ENCODE assay signal across 8 mouse cellular contexts in the genomic region with DNA sequence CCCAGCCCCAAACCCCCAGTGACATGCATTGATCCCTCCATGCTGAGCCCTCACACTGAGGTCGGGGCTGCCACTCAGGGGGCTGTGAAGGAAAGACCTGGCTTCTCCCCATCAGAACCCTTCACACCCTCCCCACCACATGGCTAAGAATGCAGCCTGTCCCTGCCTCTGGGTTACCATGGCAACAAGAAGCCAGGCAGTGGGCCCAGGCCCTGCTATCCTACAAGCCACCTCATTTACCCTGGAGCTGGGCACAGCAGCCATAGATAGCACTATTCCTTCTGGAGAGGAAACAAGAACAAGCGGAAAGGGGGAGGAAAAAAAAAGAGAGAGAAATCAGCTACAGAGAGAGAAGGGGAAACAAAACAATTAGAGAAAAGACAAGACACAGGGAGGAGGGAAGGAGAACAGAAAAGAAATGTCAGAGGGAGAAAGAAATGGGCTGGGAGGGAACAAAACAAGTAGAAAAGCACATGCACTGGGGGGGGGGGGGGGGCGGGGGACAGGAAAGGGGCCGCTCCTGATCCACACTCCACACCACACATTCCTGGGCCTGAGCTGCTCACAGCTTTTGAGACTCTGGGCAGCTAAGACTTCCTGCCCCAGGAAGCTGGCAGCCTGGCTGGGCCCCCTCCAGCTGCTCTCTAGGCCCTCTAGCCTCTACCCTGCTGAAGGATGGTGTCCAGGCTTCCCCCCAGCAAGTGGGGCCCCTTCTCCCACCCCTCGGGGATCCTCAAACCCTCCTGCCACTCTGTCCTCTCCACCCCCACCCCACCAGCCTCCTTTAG. TPM values are rescaled to one million over a fixed set of nuclear protein-coding genes. Genes with fewer than 3 reads are reported as not detected.
DNase-seq lines count a peak whose midpoint lies in the region; ATAC-seq and TF ChIP-seq lines count a peak whose summit lies in the region.

No protein-coding gene starts in this region.

- no peak for TF ChIP-seq EP300 in heart, postnatal 0 days (IDR thresholded peaks at IDR 0.05; ENCODE audit: low read depth)

- no peaks in the 10 kb centered on the region for H3K9me3 ChIP-seq in embryonic facial prominence, embryonic 11.5 days (replicated peaks; ENCODE audit: control insufficient read depth, low read length)
- H3K9me3 ChIP-seq in heart, postnatal 0 days (replicated peaks; ENCODE audit: control insufficient read depth, low read length): no peaks in the 10 kb centered on the region

- H3K4me2 ChIP-seq in embryonic facial prominence, embryonic 11.5 days (ENCODE audit: low read depth, low read length): no peak overlapping the region
- no peak overlapping the region for H3K4me2 ChIP-seq in heart, postnatal 0 days (ENCODE audit: low read depth, low read length)

- H3K27ac ChIP-seq in embryonic facial prominence, embryonic 11.5 days (replicated peaks; ENCODE audit: low read depth, low read length): peak overlapping the region; percentile 74
- peak overlapping the region; percentile 62 for H3K27ac ChIP-seq in heart, postnatal 0 days (ENCODE audit: low read depth)

- peak; percentile 43 for DNase-seq in ovary, adult 18-20 months (ENCODE audit: low spot score)
- DNase-seq in ovary, postnatal 10 days (ENCODE audit: low spot score): no peak
- DNase-seq in embryonic facial prominence, embryonic 11.5 days (ENCODE audit: low spot score): peak; percentile 80
- peak; percentile 69 for DNase-seq in heart, postnatal 0 days (ENCODE audit: low spot score)
- peak; percentile 37 to 41 for DNase-seq in layer of hippocampus, postnatal 25 days (ENCODE audit: extremely low spot score in 1 of 2, low spot score in 1 of 2)
- DNase-seq in lung, postnatal 36 days: peak; percentile 38
- peak; percentile 70 for DNase-seq in right cerebral cortex, postnatal 4 days
- DNase-seq in thymus, postnatal 25 days: no peak

- ATAC-seq in embryonic facial prominence, embryonic 11.5 days (replicated peaks; ENCODE audit: insufficient number of reproducible peaks, low FRiP score, low TSS enrichment, low read depth): peak; percentile 82
- peak; percentile 69 for ATAC-seq in heart, postnatal 0 days (ENCODE audit: insufficient read depth, low read depth)

- TF ChIP-seq CTCF in heart, postnatal 0 days (IDR thresholded peaks at IDR 0.05; ENCODE audit: low read depth): no peak

- H3K36me3 ChIP-seq in embryonic facial prominence, embryonic 11.5 days (replicated peaks; ENCODE audit: control insufficient read depth, insufficient read depth, low read depth, low read length): no peaks in the 10 kb centered on the region
- H3K36me3 ChIP-seq in heart, postnatal 0 days (replicated peaks; ENCODE audit: control insufficient read depth, insufficient read depth, low read length): no peaks in the 10 kb centered on the region

- H3K4me3 ChIP-seq in embryonic facial prominence, embryonic 11.5 days (ENCODE audit: low read depth, low read length): no peak overlapping the region
- H3K4me3 ChIP-seq in heart, postnatal 0 days (ENCODE audit: low read depth, low read length): no peak overlapping the region

- peaks cover 6% of the 10 kb centered on the region for H3K4me1 ChIP-seq in embryonic facial prominence, embryonic 11.5 days (ENCODE audit: control insufficient read depth, insufficient read depth, low read length)
- H3K4me1 ChIP-seq in heart, postnatal 0 days (ENCODE audit: control insufficient read depth, insufficient read depth): peaks cover 23% of the 10 kb centered on the region

- 15% methylated on average over 4 of the region's 5 CpGs for WGBS in embryonic facial prominence, embryonic 11.5 days
- 13% methylated on average over 5 of the region's 5 CpGs for WGBS in heart, postnatal 0 days

- H3K9ac ChIP-seq in embryonic facial prominence, embryonic 11.5 days (replicated peaks; ENCODE audit: low read length): peak overlapping the region; percentile 39; the same call in 1 of the 2 replicates
- H3K9ac ChIP-seq in heart, postnatal 0 days (replicated peaks; ENCODE audit: low read depth, low read length): no peak overlapping the region

- no peaks in the 10 kb centered on the region for H3K27me3 ChIP-seq in embryonic facial prominence, embryonic 11.5 days (ENCODE audit: control insufficient read depth, insufficient read depth, low read length)
- H3K27me3 ChIP-seq in heart, postnatal 0 days (ENCODE audit: control insufficient read depth, insufficient read depth, low read length): no peaks in the 10 kb centered on the region

RNA-seq across cellular contexts. Expression of a gene that starts 18.9 kb away (rescaled TPM):
- polyA plus RNA-seq in embryonic facial prominence, embryonic 11.5 days (2014; fragmentation: Nextera tagmentation; extraction: Ambion mirVana): 1.1 and 1.2 TPM in 2 replicates
- total RNA-seq in heart, postnatal 0 days (2014; rRNA removed; ENCODE audit: low replicate concordance): 18.8 and 34.6 TPM in 2 replicates
- polyA plus RNA-seq in heart, postnatal 0 days (2015; fragmentation: Nextera tagmentation; extraction: Ambion mirVana): 5.8 and 6.2 TPM in 2 replicates
- 10 to 100 TPM; 45.7 to 46.8 TPM for total RNA-seq in layer of hippocampus, postnatal 25 days (2021)

RNA-seq across cellular contexts. Expression of a gene that starts 52.3 kb away (rescaled TPM):
- polyA plus RNA-seq in embryonic facial prominence, embryonic 11.5 days (2014; fragmentation: Nextera tagmentation; extraction: Ambion mirVana): 0.15 TPM in 2 replicates
- 1.7 TPM in 1 of 2 replicates, not detected in the other for total RNA-seq in heart, postnatal 0 days (2014; rRNA removed; ENCODE audit: low replicate concordance)
- 0.10 TPM in 1 of 2 replicates, not detected in the other for polyA plus RNA-seq in heart, postnatal 0 days (2015; fragmentation: Nextera tagmentation; extraction: Ambion mirVana)
- not detected for total RNA-seq in layer of hippocampus, postnatal 25 days (2021)

RNA-seq across cellular contexts. Expression of a gene that starts 55.2 kb away (rescaled TPM):
- 0.11 TPM in 1 of 2 replicates, not detected in the other for polyA plus RNA-seq in embryonic facial prominence, embryonic 11.5 days (2014; fragmentation: Nextera tagmentation; extraction: Ambion mirVana)
- total RNA-seq in heart, postnatal 0 days (2014; rRNA removed; ENCODE audit: low replicate concordance): 0.15 and 2.1 TPM in 2 replicates
- 0.33 and 0.43 TPM in 2 replicates for polyA plus RNA-seq in heart, postnatal 0 days (2015; fragmentation: Nextera tagmentation; extraction: Ambion mirVana)
- 1 to 10 TPM; 2.0 to 2.4 TPM for total RNA-seq in layer of hippocampus, postnatal 25 days (2021)

Comparison
In these comparisons a context has a peak if more than half of its experiments do, and no peak if none do; other contexts are left out.
1. DNase-seq: peak in ovary, adult 18-20 months (single experiment), embryonic facial prominence, embryonic 11.5 days (single experiment), heart, postnatal 0 days (single experiment), layer of hippocampus, postnatal 25 days (2 of 2), lung, postnatal 36 days (single experiment) and right cerebral cortex, postnatal 4 days (single experiment); none in ovary, postnatal 10 days (single experiment) and thymus, postnatal 25 days (single experiment).